Mouse (Mus musculus): ENCODE data around the gene Trim47. TPM values are rescaled to one million over a fixed set of nuclear protein-coding genes. Genes with fewer than 3 reads are reported as not detected.

The Trim47 gene
- polyA plus RNA-seq, 1 experiment from 2014 or later, result 4.0 TPM

- Histone ChIP-seq H3K4me2 (ENCODE audit: low read length) (no peak overlapping the region), H3K27ac (ENCODE audit: low read depth, low read length) (no peak overlapping the region), H3K4me3 (ENCODE audit: low read depth, low read length) (no peak overlapping the region), H3K36me3 (ENCODE audit: control insufficient read depth, insufficient read depth, low read length) (no peaks in the 10 kb centered on the region), H3K4me1 (ENCODE audit: control insufficient read depth, insufficient read depth, low read length) (peaks cover 2% of the 10 kb centered on the region; the same call in 1 of the 2 replicates), H3K9ac (ENCODE audit: low read length) (no peak overlapping the region), H3K9me3 (replicated peaks; ENCODE audit: control insufficient read depth, low read length) (no peaks in the 10 kb centered on the region), H3K27me3 (replicated peaks; ENCODE audit: control insufficient read depth, insufficient read depth, low read length) (peaks cover 51% of the 10 kb centered on the region)
- DNase-seq (ENCODE audit: low spot score) (no peak), ATAC-seq (no peak)
- WGBS, result 83% methylated on average over 19 of the region's 19 CpGs
Measured at GRCm38 (mm10) chr11:116111611-116112203, 15.3 kb downstream of the Trim47 start.

- H3K27me3 ChIP-seq (replicated peaks; ENCODE audit: control insufficient read depth, insufficient read depth, low read length), result peaks cover 56% of the 10 kb centered on the region
- H3K4me3 ChIP-seq (ENCODE audit: low read depth, low read length), result no peak overlapping the region
- no peaks in the 10 kb centered on the region for H3K36me3 ChIP-seq (ENCODE audit: control insufficient read depth, insufficient read depth, low read length)
- WGBS, result 76% methylated on average over 4 of the region's 4 CpGs
- H3K9ac ChIP-seq (ENCODE audit: low read length), result no peak overlapping the region
- no peaks in the 10 kb centered on the region for H3K9me3 ChIP-seq (replicated peaks; ENCODE audit: control insufficient read depth, low read length)
- H3K4me1 ChIP-seq (ENCODE audit: control insufficient read depth, insufficient read depth, low read length), result peaks cover 2% of the 10 kb centered on the region
- no peak overlapping the region for H3K27ac ChIP-seq (ENCODE audit: low read depth, low read length)
- no peak overlapping the region for H3K4me2 ChIP-seq (ENCODE audit: low read length)
- DNase-seq (ENCODE audit: low spot score) (no peak), ATAC-seq (no peak)
Measured at GRCm38 (mm10) chr11:116111067-116111466, 15.9 kb downstream of the Trim47 start.

- H3K27ac ChIP-seq (ENCODE audit: low read depth, low read length), result no peak overlapping the region
- DNase-seq (ENCODE audit: low spot score) (no peak), ATAC-seq (no peak)
- H3K36me3 ChIP-seq (ENCODE audit: control insufficient read depth, insufficient read depth, low read length), result no peaks in the 10 kb centered on the region
- peak overlapping the region; percentile 40; the same call in 1 of the 2 replicates for H3K4me2 ChIP-seq (ENCODE audit: low read length)
- H3K9ac ChIP-seq (ENCODE audit: low read length), result no peak overlapping the region
- H3K4me3 ChIP-seq (ENCODE audit: low read depth, low read length), result peak overlapping the region; percentile 25; the same call in 1 of the 2 replicates
- H3K27me3 ChIP-seq (replicated peaks; ENCODE audit: control insufficient read depth, insufficient read depth, low read length), result peaks cover 60% of the 10 kb centered on the region
- no peaks in the 10 kb centered on the region for H3K9me3 ChIP-seq (replicated peaks; ENCODE audit: control insufficient read depth, low read length)
- WGBS, result 35% methylated on average over 10 of the region's 10 CpGs
- H3K4me1 ChIP-seq (ENCODE audit: control insufficient read depth, insufficient read depth, low read length), result peaks cover 2% of the 10 kb centered on the region
Measured at GRCm38 (mm10) chr11:116110540-116110939, 16.5 kb downstream of the Trim47 start.

- DNase-seq (ENCODE audit: low spot score) (no peak), ATAC-seq (no peak)
- H3K27ac ChIP-seq (ENCODE audit: low read depth, low read length), result no peak overlapping the region
- H3K4me3 ChIP-seq (ENCODE audit: low read depth, low read length), result peak overlapping the region; percentile 25
- no peaks in the 10 kb centered on the region for H3K9me3 ChIP-seq (replicated peaks; ENCODE audit: control insufficient read depth, low read length)
- under 1% methylated on average over 26 of the region's 35 CpGs for WGBS
- H3K27me3 ChIP-seq (replicated peaks; ENCODE audit: control insufficient read depth, insufficient read depth, low read length), result peaks cover 60% of the 10 kb centered on the region
- H3K9ac ChIP-seq (ENCODE audit: low read length), result peak overlapping the region; percentile 29; the same call in 1 of the 2 replicates
- no peaks in the 10 kb centered on the region for H3K36me3 ChIP-seq (ENCODE audit: control insufficient read depth, insufficient read depth, low read length)
- peak overlapping the region; percentile 40 for H3K4me2 ChIP-seq (ENCODE audit: low read length)
- peaks cover 2% of the 10 kb centered on the region for H3K4me1 ChIP-seq (ENCODE audit: control insufficient read depth, insufficient read depth, low read length)
Measured at GRCm38 (mm10) chr11:116110131-116110530, 16.9 kb downstream of the Trim47 start.

GRCm38 (mm10) chr11:116109441-116110081, 17.4 kb downstream of the Trim47 start:
- no peaks in the 10 kb centered on the region for H3K9me3 ChIP-seq (replicated peaks; ENCODE audit: control insufficient read depth, low read length)
- ATAC-seq (no peak), DNase-seq (ENCODE audit: low spot score) (no peak)
- no peaks in the 10 kb centered on the region for H3K36me3 ChIP-seq (ENCODE audit: control insufficient read depth, insufficient read depth, low read length)
- H3K9ac ChIP-seq (ENCODE audit: low read length), result peak overlapping the region; percentile 29
- no peak overlapping the region for H3K27ac ChIP-seq (ENCODE audit: low read depth, low read length)
- 2% methylated on average over 54 of the region's 70 CpGs for WGBS
- peaks cover 3% of the 10 kb centered on the region for H3K4me1 ChIP-seq (ENCODE audit: control insufficient read depth, insufficient read depth, low read length)
- H3K4me2 ChIP-seq (ENCODE audit: low read length), result peak overlapping the region; percentile 40
- peak overlapping the region; percentile 25 for H3K4me3 ChIP-seq (ENCODE audit: low read depth, low read length)
- H3K27me3 ChIP-seq (replicated peaks; ENCODE audit: control insufficient read depth, insufficient read depth, low read length), result peaks cover 60% of the 10 kb centered on the region

GRCm38 (mm10) chr11:116108464-116109137, 18.4 kb downstream of the Trim47 start:
- Histone ChIP-seq H3K9ac (ENCODE audit: low read length) (no peak overlapping the region), H3K4me1 (ENCODE audit: control insufficient read depth, insufficient read depth, low read length) (peaks cover 8% of the 10 kb centered on the region), H3K27ac (ENCODE audit: low read depth, low read length) (no peak overlapping the region), H3K36me3 (ENCODE audit: control insufficient read depth, insufficient read depth, low read length) (no peaks in the 10 kb centered on the region), H3K9me3 (replicated peaks; ENCODE audit: control insufficient read depth, low read length) (no peaks in the 10 kb centered on the region), H3K4me3 (ENCODE audit: low read depth, low read length) (no peak overlapping the region), H3K4me2 (ENCODE audit: low read length) (peak overlapping the region; percentile 40), H3K27me3 (replicated peaks; ENCODE audit: control insufficient read depth, insufficient read depth, low read length) (peaks cover 60% of the 10 kb centered on the region)
- no peak for ATAC-seq
- WGBS, result 3% methylated on average over 23 of the region's 23 CpGs
- DNase-seq (ENCODE audit: low spot score), result no peak

GRCm38 (mm10) chr11:116107777-116108285, 19.2 kb downstream of the Trim47 start:
- Histone ChIP-seq H3K27ac (ENCODE audit: low read depth, low read length) (no peak overlapping the region), H3K4me1 (ENCODE audit: control insufficient read depth, insufficient read depth, low read length) (peaks cover 12% of the 10 kb centered on the region), H3K4me3 (ENCODE audit: low read depth, low read length) (0 out of 2 replicates have a peak overlapping the region, but pooled peaks have one; percentile 4), H3K27me3 (replicated peaks; ENCODE audit: control insufficient read depth, insufficient read depth, low read length) (peaks cover 60% of the 10 kb centered on the region), H3K36me3 (ENCODE audit: control insufficient read depth, insufficient read depth, low read length) (no peaks in the 10 kb centered on the region), H3K4me2 (ENCODE audit: low read length) (no peak overlapping the region), H3K9ac (ENCODE audit: low read length) (no peak overlapping the region), H3K9me3 (replicated peaks; ENCODE audit: control insufficient read depth, low read length) (no peaks in the 10 kb centered on the region)
- no peak for ATAC-seq
- WGBS, result 9% methylated on average over 19 of the region's 19 CpGs
- DNase-seq (ENCODE audit: low spot score), result no peak

GRCm38 (mm10) chr11:116106963-116107776, 19.8 kb downstream of the Trim47 start:
- 17% methylated on average over 14 of the region's 14 CpGs for WGBS
- Histone ChIP-seq H3K4me2 (ENCODE audit: low read length) (no peak overlapping the region), H3K4me1 (ENCODE audit: control insufficient read depth, insufficient read depth, low read length) (peaks cover 12% of the 10 kb centered on the region), H3K4me3 (ENCODE audit: low read depth, low read length) (0 out of 2 replicates have a peak overlapping the region, but pooled peaks have one; percentile 4), H3K27ac (ENCODE audit: low read depth, low read length) (no peak overlapping the region), H3K27me3 (replicated peaks; ENCODE audit: control insufficient read depth, insufficient read depth, low read length) (peaks cover 60% of the 10 kb centered on the region), H3K9ac (ENCODE audit: low read length) (no peak overlapping the region), H3K9me3 (replicated peaks; ENCODE audit: control insufficient read depth, low read length) (no peaks in the 10 kb centered on the region), H3K36me3 (ENCODE audit: control insufficient read depth, insufficient read depth, low read length) (no peaks in the 10 kb centered on the region)
- no peak for ATAC-seq
- no peak for DNase-seq (ENCODE audit: low spot score)
